Mouse (Mus musculus): ENCODE results near the gene Rnf138rt1. TPM values are rescaled to one million over a fixed set of nuclear protein-coding genes. Genes with fewer than 3 reads are reported as not detected.

Rnf138rt1 gene
- 4.0 and 4.9 TPM in 2 replicates for total RNA-seq (2014; rRNA removed)
- polyA plus RNA-seq (2015; fragmentation: Nextera tagmentation; extraction: Ambion mirVana), result 6.4 and 6.8 TPM in 2 replicates

- ATAC-seq (peak; percentile 93), DNase-seq (ENCODE audit: low spot score) (peak; percentile 73)
- H3K27me3 ChIP-seq (ENCODE audit: insufficient read depth, low read length), result no peaks in the 10 kb centered on the region
- no peak for TF ChIP-seq CTCF (IDR thresholded peaks at IDR 0.05; ENCODE audit: low read depth)
- H3K27ac ChIP-seq, result peak within 1 kb of the TSS; percentile 36; the same call in 1 of the 2 replicates
- WGBS, result 34% methylated on average over 42 of the region's 42 CpGs
- peak within 1 kb of the TSS; percentile 38 for H3K4me3 ChIP-seq (ENCODE audit: low read length)
- no peaks in the 10 kb centered on the region for H3K36me3 ChIP-seq (ENCODE audit: insufficient read depth, low read length)
- peak within 1 kb of the TSS; percentile 61 for H3K4me2 ChIP-seq (ENCODE audit: low read depth, low read length)
- H3K9ac ChIP-seq (replicated peaks; ENCODE audit: low read length), result no peak within 1 kb of the TSS; the same call in 1 of the 2 replicates
- no peaks in the 10 kb centered on the region for H3K9me3 ChIP-seq (ENCODE audit: low read length)
- H3K4me1 ChIP-seq (ENCODE audit: insufficient read depth, low read length), result no peaks in the 10 kb centered on the region
Observed at GRCm38 (mm10) chrX:163760617-163761434, at the start of gene Rnf138rt1. TSS of gene Rnf138rt1 (minus strand) at chrX:163761329.

GRCm38 (mm10) chrX:163807270-163807669, 46.1 kb upstream of the Rnf138rt1 start:
- Histone ChIP-seq H3K27me3 (ENCODE audit: insufficient read depth, low read length) (no peaks in the 10 kb centered on the region), H3K27ac (no peak overlapping the region), H3K4me3 (ENCODE audit: low read length) (no peak overlapping the region), H3K9ac (replicated peaks; ENCODE audit: low read length) (no peak overlapping the region), H3K9me3 (ENCODE audit: low read length) (no peaks in the 10 kb centered on the region), H3K36me3 (ENCODE audit: insufficient read depth, low read length) (no peaks in the 10 kb centered on the region), H3K4me2 (ENCODE audit: low read depth, low read length) (no peak overlapping the region), H3K4me1 (ENCODE audit: insufficient read depth, low read length) (no peaks in the 10 kb centered on the region)
- no peak for TF ChIP-seq CTCF (IDR thresholded peaks at IDR 0.05; ENCODE audit: low read depth)
- 53% methylated on average over 1 of the region's 1 CpGs for WGBS
- ATAC-seq, result peak; percentile 78
- peak; percentile 36 for DNase-seq (ENCODE audit: low spot score)

- no peak overlapping the region for H3K4me3 ChIP-seq (ENCODE audit: low read length)
- 36% methylated on average over 3 of the region's 3 CpGs for WGBS
Observed at GRCm38 (mm10) chrX:163766290-163766689, 5.2 kb upstream of the Rnf138rt1 start.

DNA sequence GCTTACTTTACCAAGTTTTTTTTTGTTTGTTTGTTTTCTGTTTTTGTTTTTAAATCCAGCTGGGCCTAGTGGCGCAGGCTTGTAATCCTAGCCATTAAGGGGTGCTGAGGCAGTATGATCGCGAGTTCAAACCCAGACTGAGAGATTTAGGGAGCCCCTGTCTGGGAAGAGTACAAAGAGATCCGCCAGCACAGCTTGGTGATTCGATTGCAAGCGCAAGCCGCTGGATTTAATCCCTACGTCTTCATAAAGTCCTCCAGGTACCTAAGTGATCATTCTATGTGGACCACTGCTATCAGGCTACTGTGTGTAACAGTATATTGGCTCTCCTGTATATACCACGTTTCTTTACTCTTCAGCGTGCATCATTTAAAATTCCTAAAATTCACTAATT, 303 bp upstream of the Rnf138rt1 start:
- peak; percentile 10; the same call in 1 of the 2 replicates for ATAC-seq
- Histone ChIP-seq H3K4me2 (ENCODE audit: low read depth, low read length) (peak overlapping the region; percentile 61), H3K9me3 (ENCODE audit: low read length) (no peaks in the 10 kb centered on the region), H3K27ac (no peak overlapping the region), H3K4me1 (ENCODE audit: insufficient read depth, low read length) (no peaks in the 10 kb centered on the region), H3K4me3 (ENCODE audit: low read length) (peak overlapping the region; percentile 38), H3K27me3 (ENCODE audit: insufficient read depth, low read length) (no peaks in the 10 kb centered on the region), H3K9ac (replicated peaks; ENCODE audit: low read length) (no peak overlapping the region; the same call in 1 of the 2 replicates), H3K36me3 (ENCODE audit: insufficient read depth, low read length) (no peaks in the 10 kb centered on the region)
- no peak for TF ChIP-seq CTCF (IDR thresholded peaks at IDR 0.05; ENCODE audit: low read depth)
- WGBS, result 39% methylated on average over 10 of the region's 10 CpGs
- DNase-seq (ENCODE audit: low spot score), result no peak

More at GRCm38 (mm10) chrX:163766290-163766689, 5.2 kb upstream of the Rnf138rt1 start:
- H3K4me1 ChIP-seq (ENCODE audit: insufficient read depth, low read length), result no peaks in the 10 kb centered on the region
- no peaks in the 10 kb centered on the region for H3K36me3 ChIP-seq (ENCODE audit: insufficient read depth, low read length)
- H3K9me3 ChIP-seq (ENCODE audit: low read length), result no peaks in the 10 kb centered on the region
- no peak overlapping the region for H3K27ac ChIP-seq
- TF ChIP-seq CTCF (IDR thresholded peaks at IDR 0.05; ENCODE audit: low read depth), result no peak
- ATAC-seq (no peak), DNase-seq (ENCODE audit: low spot score) (no peak)
- H3K4me2 ChIP-seq (ENCODE audit: low read depth, low read length), result no peak overlapping the region
- no peaks in the 10 kb centered on the region for H3K27me3 ChIP-seq (ENCODE audit: insufficient read depth, low read length)
- no peak overlapping the region for H3K9ac ChIP-seq (replicated peaks; ENCODE audit: low read length)

GRCm38 (mm10) chrX:163745996-163746395, 15.1 kb downstream of the Rnf138rt1 start:
- ATAC-seq (no peak), DNase-seq (ENCODE audit: low spot score) (no peak)
- H3K4me1 ChIP-seq (ENCODE audit: insufficient read depth, low read length), result no peaks in the 10 kb centered on the region
- no peak overlapping the region for H3K9ac ChIP-seq (replicated peaks; ENCODE audit: low read length)
- H3K4me2 ChIP-seq (ENCODE audit: low read depth, low read length), result no peak overlapping the region
- 82% methylated on average over 6 of the region's 6 CpGs for WGBS
- no peaks in the 10 kb centered on the region for H3K36me3 ChIP-seq (ENCODE audit: insufficient read depth, low read length)
- no peak overlapping the region for H3K27ac ChIP-seq
- TF ChIP-seq CTCF (IDR thresholded peaks at IDR 0.05; ENCODE audit: low read depth), result no peak
- H3K4me3 ChIP-seq (ENCODE audit: low read length), result no peak overlapping the region
- H3K9me3 ChIP-seq (ENCODE audit: low read length), result no peaks in the 10 kb centered on the region
- H3K27me3 ChIP-seq (ENCODE audit: insufficient read depth, low read length), result no peaks in the 10 kb centered on the region

GRCm38 (mm10) chrX:163743896-163744295, 17.2 kb downstream of the Rnf138rt1 start:
- ATAC-seq (no peak), DNase-seq (ENCODE audit: low spot score) (no peak)
- no peaks in the 10 kb centered on the region for H3K4me1 ChIP-seq (ENCODE audit: insufficient read depth, low read length)
- H3K9me3 ChIP-seq (ENCODE audit: low read length), result no peaks in the 10 kb centered on the region
- H3K9ac ChIP-seq (replicated peaks; ENCODE audit: low read length), result no peak overlapping the region
- no peaks in the 10 kb centered on the region for H3K27me3 ChIP-seq (ENCODE audit: insufficient read depth, low read length)
- no peak for TF ChIP-seq CTCF (IDR thresholded peaks at IDR 0.05; ENCODE audit: low read depth)
- no peak overlapping the region for H3K4me2 ChIP-seq (ENCODE audit: low read depth, low read length)
- no peak overlapping the region for H3K27ac ChIP-seq
- H3K4me3 ChIP-seq (ENCODE audit: low read length), result no peak overlapping the region
- H3K36me3 ChIP-seq (ENCODE audit: insufficient read depth, low read length), result no peaks in the 10 kb centered on the region
- WGBS, result 78% methylated on average over 2 of the region's 2 CpGs

GRCm38 (mm10) chrX:163738904-163739303, 22.2 kb downstream of the Rnf138rt1 start:
- WGBS, result 43% methylated on average over 1 of the region's 1 CpGs
- H3K9ac ChIP-seq (replicated peaks; ENCODE audit: low read length), result no peak overlapping the region
- no peak for ATAC-seq
- H3K4me1 ChIP-seq (ENCODE audit: insufficient read depth, low read length), result no peaks in the 10 kb centered on the region
- H3K27ac ChIP-seq, result no peak overlapping the region
- no peak for DNase-seq (ENCODE audit: low spot score)
- H3K4me3 ChIP-seq (ENCODE audit: low read length), result no peak overlapping the region
- H3K27me3 ChIP-seq (ENCODE audit: insufficient read depth, low read length), result no peaks in the 10 kb centered on the region; the same call in 1 of the 2 replicates
- H3K36me3 ChIP-seq (ENCODE audit: insufficient read depth, low read length), result no peaks in the 10 kb centered on the region
- no peak for TF ChIP-seq CTCF (IDR thresholded peaks at IDR 0.05; ENCODE audit: low read depth)
- no peaks in the 10 kb centered on the region for H3K9me3 ChIP-seq (ENCODE audit: low read length)
- H3K4me2 ChIP-seq (ENCODE audit: low read depth, low read length), result no peak overlapping the region
